Mouse (Mus musculus): Measurements from ENCODE around the gene Nup133. TPM values are rescaled to one million over a fixed set of nuclear protein-coding genes. Genes with fewer than 3 reads are reported as not detected.

Gene Nup133
- polyA plus RNA-seq, 1 experiment: 13.5 TPM

DNA sequence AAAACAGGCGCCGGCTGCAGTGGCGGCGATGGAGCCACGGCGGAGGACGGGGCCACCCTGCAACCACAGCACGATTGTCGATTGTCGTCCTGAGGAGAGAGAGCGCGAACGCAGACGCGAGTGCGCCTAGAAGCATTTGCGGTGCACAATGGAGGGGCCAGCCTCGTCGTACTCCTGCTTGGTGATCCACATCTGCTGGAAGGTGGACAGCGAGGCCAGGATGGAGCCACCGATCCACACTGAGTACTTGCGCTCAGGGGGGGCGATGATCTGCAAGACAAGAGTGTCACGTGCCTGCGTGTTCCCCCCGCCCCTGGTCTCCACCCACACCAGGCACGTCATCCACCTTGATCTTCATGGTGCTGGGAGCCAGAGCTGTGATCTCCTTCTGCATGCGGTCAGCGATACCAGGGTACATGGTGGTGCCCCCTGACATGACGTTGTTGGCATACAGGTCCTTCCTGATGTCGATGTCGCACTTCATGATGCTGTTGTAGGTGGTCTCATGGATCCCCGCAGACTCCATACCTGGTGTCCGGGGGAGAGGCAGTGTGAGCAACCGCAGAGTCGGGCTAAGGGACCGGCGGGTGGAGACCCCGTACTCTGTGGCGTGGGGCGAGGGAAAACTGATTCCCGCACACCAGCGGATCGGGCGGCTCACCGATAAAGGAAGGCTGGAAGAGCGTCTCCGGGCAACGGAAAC is 57.0 kb downstream of the Nup133 start:
- Histone ChIP-seq H3K27ac (ENCODE audit: control insufficient read depth, insufficient read depth, low read depth, low read length, poor library complexity) (no peak overlapping the region), H3K4me3 (replicated peaks; ENCODE audit: control insufficient read depth, low read depth, low read length) (no peak overlapping the region), H3K4me1 (ENCODE audit: control insufficient read depth, insufficient read depth, low read length) (no peaks in the 10 kb centered on the region)
- TF ChIP-seq CTCF (IDR thresholded peaks at IDR 0.05; ENCODE audit: control insufficient read depth, insufficient read depth, low read length): no peak
- no peak for TF ChIP-seq POLR2A (IDR thresholded peaks at IDR 0.05; ENCODE audit: borderline replicate concordance, control insufficient read depth, low read depth, low read length)
- 7% methylated on average over 49 of the region's 49 CpGs for WGBS

DNA sequence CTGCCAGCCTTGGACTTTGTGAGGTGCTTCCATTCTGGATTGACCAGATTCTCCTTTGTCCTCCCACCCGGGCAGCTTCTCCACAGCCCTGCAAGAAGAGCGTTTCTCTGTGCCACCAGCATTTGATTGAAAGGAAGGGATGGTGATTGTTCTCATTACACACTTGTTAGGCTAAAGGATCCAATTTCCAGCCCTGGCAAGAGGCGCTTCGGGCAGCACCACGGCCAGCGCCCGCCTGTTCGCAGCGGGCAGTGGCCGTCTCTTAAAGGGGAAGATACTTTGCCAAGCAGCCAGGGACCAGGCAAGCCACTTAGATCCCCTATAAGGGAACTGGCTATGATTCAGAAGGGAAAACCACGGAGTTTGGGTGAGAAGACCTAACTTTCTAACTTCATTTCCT is 57.8 kb downstream of the Nup133 start:
- Histone ChIP-seq H3K27ac (ENCODE audit: control insufficient read depth, insufficient read depth, low read depth, low read length, poor library complexity) (no peak overlapping the region), H3K4me3 (replicated peaks; ENCODE audit: control insufficient read depth, low read depth, low read length) (no peak overlapping the region), H3K4me1 (ENCODE audit: control insufficient read depth, insufficient read depth, low read length) (no peaks in the 10 kb centered on the region)
- WGBS: 3% methylated on average over 11 of the region's 11 CpGs
- TF ChIP-seq CTCF (IDR thresholded peaks at IDR 0.05; ENCODE audit: control insufficient read depth, insufficient read depth, low read length) (no peak), POLR2A (IDR thresholded peaks at IDR 0.05; ENCODE audit: borderline replicate concordance, control insufficient read depth, low read depth, low read length) (no peak)

DNA sequence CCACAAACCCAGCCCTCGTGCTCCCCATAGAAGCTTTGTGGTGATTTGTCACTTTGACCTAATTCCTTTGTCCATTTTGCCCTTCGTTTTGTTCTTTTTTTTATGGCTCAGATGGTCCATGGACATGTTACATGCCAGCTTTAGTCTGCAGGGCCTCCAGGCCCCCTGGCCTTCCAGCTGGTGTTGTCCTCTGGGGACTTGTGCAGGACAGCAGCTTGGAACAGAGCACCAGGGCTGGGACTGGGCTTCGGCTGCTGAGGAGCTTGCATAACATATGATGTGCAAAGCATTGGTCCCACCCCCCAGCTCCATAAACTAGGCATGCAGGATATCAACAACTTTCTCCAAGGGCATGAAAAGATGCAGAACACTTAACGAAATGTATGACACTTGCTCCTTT is 59.3 kb downstream of the Nup133 start:
- 58% methylated on average over 4 of the region's 4 CpGs for WGBS
- H3K27ac ChIP-seq (ENCODE audit: control insufficient read depth, insufficient read depth, low read depth, low read length, poor library complexity): no peak overlapping the region
- H3K4me1 ChIP-seq (ENCODE audit: control insufficient read depth, insufficient read depth, low read length): no peaks in the 10 kb centered on the region
- H3K4me3 ChIP-seq (replicated peaks; ENCODE audit: control insufficient read depth, low read depth, low read length): no peak overlapping the region
- TF ChIP-seq CTCF (IDR thresholded peaks at IDR 0.05; ENCODE audit: control insufficient read depth, insufficient read depth, low read length): no peak
- no peak for TF ChIP-seq POLR2A (IDR thresholded peaks at IDR 0.05; ENCODE audit: borderline replicate concordance, control insufficient read depth, low read depth, low read length)

DNA sequence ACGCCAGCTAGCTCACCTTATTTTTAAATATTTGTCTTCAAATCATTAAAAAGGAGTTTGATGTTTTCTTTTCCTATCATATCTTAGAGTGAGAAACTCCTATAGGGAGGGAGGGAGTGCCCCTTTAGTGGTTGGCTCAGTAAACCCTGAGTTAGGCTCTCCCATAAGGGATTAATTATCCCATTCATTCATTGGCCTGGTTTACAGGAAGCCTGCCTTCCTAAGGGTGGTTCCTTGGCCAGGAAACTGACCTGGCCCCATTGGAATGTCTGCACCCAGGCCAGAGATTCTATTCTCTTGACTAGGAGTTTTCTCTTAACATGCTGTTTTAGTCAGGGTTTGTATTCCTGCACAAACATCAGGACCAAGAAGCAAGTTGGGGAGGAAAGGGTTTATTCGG is 61.1 kb downstream of the Nup133 start:
- TF ChIP-seq CTCF (IDR thresholded peaks at IDR 0.05; ENCODE audit: control insufficient read depth, insufficient read depth, low read length) (no peak), POLR2A (IDR thresholded peaks at IDR 0.05; ENCODE audit: borderline replicate concordance, control insufficient read depth, low read depth, low read length) (no peak)
- WGBS: 73% methylated on average over 2 of the region's 2 CpGs

DNA sequence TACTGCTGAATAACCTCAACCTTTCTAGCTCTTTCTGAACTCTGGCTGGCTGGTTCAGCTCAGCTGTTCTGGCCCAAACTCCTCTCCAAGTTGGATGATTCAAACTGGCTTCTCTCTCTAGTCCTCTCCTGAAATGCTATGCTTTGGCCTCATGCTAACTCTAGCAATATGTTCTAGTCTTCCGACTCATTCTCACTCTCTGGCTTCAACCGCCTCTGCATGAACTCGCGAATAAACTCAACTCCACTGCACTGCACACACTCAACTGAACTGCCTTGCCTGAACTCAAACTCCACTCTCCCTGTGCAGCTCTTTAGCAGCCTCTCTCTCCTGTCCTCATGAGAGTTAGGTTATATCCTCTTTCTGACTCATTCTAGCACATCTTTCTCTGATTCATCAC is 61.9 kb downstream of the Nup133 start:
- Histone ChIP-seq H3K27ac (ENCODE audit: control insufficient read depth, insufficient read depth, low read depth, low read length, poor library complexity) (no peak overlapping the region), H3K4me3 (replicated peaks; ENCODE audit: control insufficient read depth, low read depth, low read length) (no peak overlapping the region), H3K4me1 (ENCODE audit: control insufficient read depth, insufficient read depth, low read length) (no peaks in the 10 kb centered on the region)
- 81% methylated on average over 4 of the region's 4 CpGs for WGBS
- TF ChIP-seq POLR2A (IDR thresholded peaks at IDR 0.05; ENCODE audit: borderline replicate concordance, control insufficient read depth, low read depth, low read length) (no peak), CTCF (IDR thresholded peaks at IDR 0.05; ENCODE audit: control insufficient read depth, insufficient read depth, low read length) (no peak)

More for the DNA sequence above, 61.1 kb downstream of the Nup133 start:
- Histone ChIP-seq H3K4me1 (ENCODE audit: control insufficient read depth, insufficient read depth, low read length) (no peaks in the 10 kb centered on the region), H3K27ac (ENCODE audit: control insufficient read depth, insufficient read depth, low read depth, low read length, poor library complexity) (no peak overlapping the region), H3K4me3 (replicated peaks; ENCODE audit: control insufficient read depth, low read depth, low read length) (no peak overlapping the region)

DNA sequence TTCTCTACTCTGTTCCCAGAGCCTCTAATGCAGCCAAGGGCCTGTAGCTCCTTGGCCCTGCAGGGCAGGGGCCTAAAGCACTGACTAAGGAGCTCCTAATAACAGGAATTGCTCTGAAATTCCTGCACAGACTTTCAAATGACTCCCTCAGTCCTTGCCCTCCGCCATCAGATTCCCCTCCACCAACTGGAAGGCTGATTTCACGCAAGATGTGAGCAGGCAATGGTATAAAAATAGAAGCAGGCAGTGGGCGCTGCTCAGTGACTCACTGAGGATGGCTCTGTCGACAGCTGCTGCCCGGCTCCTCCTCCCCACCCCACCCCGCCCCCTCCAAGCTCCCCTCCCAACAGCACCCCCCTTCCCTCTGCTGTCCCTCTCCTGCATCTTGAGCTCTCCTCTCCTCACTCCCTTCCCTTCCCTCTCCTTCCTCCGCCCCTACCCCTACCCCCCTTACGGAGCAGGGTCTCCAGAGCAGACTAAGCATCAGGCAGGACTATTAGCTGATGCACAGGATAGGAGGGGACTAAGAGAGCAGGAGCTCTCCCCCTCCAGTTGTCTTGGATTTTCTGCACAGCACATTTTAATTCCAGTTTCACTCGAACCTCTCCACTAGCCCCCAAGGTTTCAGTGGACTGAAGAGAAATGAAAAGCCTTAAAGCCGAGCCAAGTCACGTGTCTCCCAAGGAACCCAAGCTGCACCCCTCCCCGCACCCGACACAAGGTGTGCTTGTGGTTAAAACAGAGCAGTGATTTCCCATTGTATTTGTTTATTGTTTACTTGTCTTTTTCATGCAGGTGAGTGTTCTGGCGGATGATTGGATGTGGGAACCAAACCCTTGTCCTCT is 64.1 kb downstream of the Nup133 start:
- TF ChIP-seq CTCF (IDR thresholded peaks at IDR 0.05; ENCODE audit: control insufficient read depth, insufficient read depth, low read length) (no peak), POLR2A (IDR thresholded peaks at IDR 0.05; ENCODE audit: borderline replicate concordance, control insufficient read depth, low read depth, low read length) (no peak)
- 5% methylated on average over 14 of the region's 14 CpGs for WGBS
- H3K27ac ChIP-seq (ENCODE audit: control insufficient read depth, insufficient read depth, low read depth, low read length, poor library complexity): no peak overlapping the region

DNA sequence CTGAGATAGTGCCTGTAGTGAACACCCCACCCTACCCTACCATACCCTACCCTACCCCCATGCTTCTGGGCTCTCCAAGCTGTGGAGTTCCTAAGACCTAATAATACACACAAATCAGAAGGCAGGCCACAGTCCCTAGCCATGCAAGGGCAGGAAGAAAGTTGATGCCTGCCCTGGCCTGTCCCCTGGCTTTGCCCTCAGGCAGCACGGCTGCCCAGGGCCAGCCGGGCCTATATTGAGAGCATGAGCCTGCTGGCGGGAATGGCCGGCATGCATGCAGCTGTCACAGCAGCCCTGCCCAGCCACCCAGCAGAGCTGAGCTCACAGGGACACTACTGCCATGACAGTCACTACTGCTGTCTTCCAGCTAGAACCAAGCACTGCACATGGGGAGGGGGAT is 66.0 kb downstream of the Nup133 start:
- no peak overlapping the region for H3K4me3 ChIP-seq (replicated peaks; ENCODE audit: control insufficient read depth, low read depth, low read length)
- TF ChIP-seq POLR2A (IDR thresholded peaks at IDR 0.05; ENCODE audit: borderline replicate concordance, control insufficient read depth, low read depth, low read length): no peak
- no peak for TF ChIP-seq CTCF (IDR thresholded peaks at IDR 0.05; ENCODE audit: control insufficient read depth, insufficient read depth, low read length)
- WGBS: 90% methylated on average over 4 of the region's 4 CpGs
- H3K4me1 ChIP-seq (ENCODE audit: control insufficient read depth, insufficient read depth, low read length): no peaks in the 10 kb centered on the region
- H3K27ac ChIP-seq (ENCODE audit: control insufficient read depth, insufficient read depth, low read depth, low read length, poor library complexity): no peak overlapping the region

More for the DNA sequence above, 64.1 kb downstream of the Nup133 start:
- Histone ChIP-seq H3K4me1 (ENCODE audit: control insufficient read depth, insufficient read depth, low read length) (no peaks in the 10 kb centered on the region), H3K4me3 (replicated peaks; ENCODE audit: control insufficient read depth, low read depth, low read length) (no peak overlapping the region)

DNA sequence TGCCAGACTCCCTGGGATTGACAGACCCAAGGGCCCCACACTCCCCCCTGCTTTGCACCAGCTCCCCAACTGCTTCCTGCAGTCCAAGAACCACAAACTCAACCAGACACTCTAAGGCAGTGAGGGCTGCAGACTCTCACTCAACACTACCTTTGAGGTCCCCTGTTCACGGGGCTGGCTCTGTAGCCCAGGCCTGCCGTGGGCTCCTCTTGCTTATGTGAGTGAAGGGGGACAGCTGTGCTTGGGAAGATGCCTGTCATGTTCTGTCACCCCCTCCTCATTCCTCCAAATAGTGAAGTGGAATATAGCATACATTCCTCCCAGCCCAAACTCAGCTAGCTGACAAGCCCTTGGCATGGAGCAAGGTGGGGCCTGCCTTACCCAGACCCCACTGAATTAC is 66.7 kb downstream of the Nup133 start:
- Histone ChIP-seq H3K4me3 (replicated peaks; ENCODE audit: control insufficient read depth, low read depth, low read length) (no peak overlapping the region), H3K4me1 (ENCODE audit: control insufficient read depth, insufficient read depth, low read length) (no peaks in the 10 kb centered on the region), H3K27ac (ENCODE audit: control insufficient read depth, insufficient read depth, low read depth, low read length, poor library complexity) (no peak overlapping the region)
- 21% methylated on average over 2 of the region's 2 CpGs for WGBS
- TF ChIP-seq CTCF (IDR thresholded peaks at IDR 0.05; ENCODE audit: control insufficient read depth, insufficient read depth, low read length): no peak
- TF ChIP-seq POLR2A (IDR thresholded peaks at IDR 0.05; ENCODE audit: borderline replicate concordance, control insufficient read depth, low read depth, low read length): no peak

All from bone marrow, adult 2 months (tissue).